Mouse (Mus musculus) left cerebral cortex, postnatal 25 days (tissue): ENCODE data around the gene Phf8. TPM values are rescaled to one million over a fixed set of nuclear protein-coding genes. Genes with fewer than 3 reads are reported as not detected.

Source experiments
- total RNA-seq, 2 experiments: library from RNA; stranded (reverse); gene quantifications; 2 replicates each; pipeline ENCODE4 v1.2.3; 2021

Phf8 gene
- total RNA-seq, 2 experiments from 2014 or later = 34.4 to 37.2 TPM

Other genes starting within 250 kb of the Phf8 start
- gene Fam120c, start 176.5 kb upstream of the Phf8 start, total RNA-seq = 10 to 100 TPM; 41.3 to 44.4 TPM